Mouse (Mus musculus) kidney, postnatal 4 days (tissue): ENCODE measurements around the gene Bcor.
A peak's percentile ranks its signal among the peaks of the same experiment; 100 is the strongest.

Source experiments
- DNase-seq, 2 experiments: peaks; one replicate each; pipeline ENCODE4 v3.0.0; 2021; ENCODE audit warnings: mixed read lengths in 2 of 2

Gene Bcor

GRCm38 (mm10) chrX:12126408-12127105, 33.6 kb downstream of the Bcor start:
- DNase-seq = no peak

DNA sequence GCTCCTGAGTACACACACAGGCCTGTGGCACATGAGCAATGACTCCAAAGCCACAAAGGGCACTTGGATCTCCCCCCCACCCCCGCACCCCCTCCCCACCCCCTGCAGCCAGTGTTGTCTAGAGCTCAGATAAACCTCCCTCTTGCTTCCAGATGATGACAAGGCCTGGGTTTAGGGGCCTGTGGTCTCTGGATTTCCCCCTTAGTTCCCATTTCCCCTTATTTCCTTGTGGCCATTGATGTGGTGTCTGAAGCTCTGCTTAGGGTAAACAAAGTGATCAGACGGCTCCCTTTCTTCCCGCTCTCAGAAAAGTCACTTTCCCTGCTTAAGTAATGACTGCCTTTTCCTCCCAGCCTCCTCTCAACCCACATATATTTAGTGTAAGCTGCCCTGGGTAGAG, 35.6 kb downstream of the Bcor start:
- no peak for DNase-seq

DNA sequence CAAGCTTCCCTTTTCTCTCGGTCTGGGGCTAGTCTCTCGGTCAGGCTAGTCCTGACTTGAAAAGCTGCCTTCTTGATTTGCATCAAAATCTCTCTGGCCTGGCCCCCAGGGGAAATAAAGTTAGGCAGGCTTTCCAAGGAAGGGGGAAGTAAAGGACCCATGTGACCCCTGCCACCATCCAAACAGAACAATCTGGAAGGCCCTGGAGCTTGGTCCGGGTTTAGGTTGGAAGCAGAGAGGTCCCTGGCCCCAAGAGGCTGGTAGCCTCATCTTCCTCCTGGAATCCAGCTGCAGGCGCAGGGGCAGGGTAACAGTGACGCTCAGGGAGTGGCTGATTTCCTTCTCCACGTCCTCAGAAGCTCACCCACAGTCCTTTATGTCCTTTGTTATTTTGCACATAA, 36.5 kb downstream of the Bcor start:
- peak in 1 of 2 experiments; percentile 25 for DNase-seq

GRCm38 (mm10) chrX:12122594-12123331, 37.4 kb downstream of the Bcor start:
- DNase-seq = peak; percentile 67 to 76

- DNase-seq = no peak
Measured at GRCm38 (mm10) chrX:12119476-12119875, 40.7 kb downstream of the Bcor start.

DNA sequence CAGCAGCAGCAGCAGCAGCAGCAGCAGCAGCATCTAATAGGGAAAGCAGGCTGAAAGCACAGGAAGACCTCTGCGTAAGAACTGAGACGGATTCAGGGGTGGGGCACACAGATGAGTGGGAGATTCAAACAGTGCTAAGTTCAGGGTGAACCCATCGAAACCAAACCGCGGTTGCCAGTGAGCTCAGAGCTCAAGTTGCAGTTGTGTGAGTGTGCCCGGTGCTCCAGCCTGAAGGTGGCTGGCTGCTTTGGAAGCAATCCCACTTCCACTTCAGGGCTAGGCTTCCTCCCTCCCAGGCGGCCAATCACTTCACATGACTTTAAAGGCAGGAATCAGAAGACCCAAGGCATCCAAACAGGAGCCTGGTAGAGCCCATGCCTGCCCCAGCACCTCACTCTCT, 44.0 kb downstream of the Bcor start:
- DNase-seq = no peak

- DNase-seq = no peak
Measured at GRCm38 (mm10) chrX:12112166-12112565, 48.0 kb downstream of the Bcor start.

DNA sequence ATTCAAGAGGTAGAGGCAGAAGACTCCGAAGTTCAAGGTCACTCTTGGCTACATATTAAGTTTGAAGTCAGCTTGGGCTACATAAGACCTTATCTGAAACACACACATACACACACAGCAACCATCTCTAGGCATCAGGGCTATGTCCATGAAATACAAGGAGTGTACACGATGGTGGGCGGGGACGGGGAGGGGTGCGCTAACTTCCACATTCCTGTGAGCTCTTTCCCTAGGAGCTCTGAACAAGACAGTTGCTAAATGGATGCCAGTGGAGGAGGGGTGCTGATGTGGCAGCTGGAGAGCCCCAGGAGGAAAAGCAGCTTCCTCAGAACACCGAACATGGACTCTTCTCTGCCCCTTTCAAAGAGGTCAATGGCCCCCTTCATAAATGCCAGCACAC, 49.6 kb downstream of the Bcor start:
- no peak for DNase-seq

- DNase-seq = no peak
Measured at GRCm38 (mm10) chrX:12105358-12105757, 54.8 kb downstream of the Bcor start.

DNA sequence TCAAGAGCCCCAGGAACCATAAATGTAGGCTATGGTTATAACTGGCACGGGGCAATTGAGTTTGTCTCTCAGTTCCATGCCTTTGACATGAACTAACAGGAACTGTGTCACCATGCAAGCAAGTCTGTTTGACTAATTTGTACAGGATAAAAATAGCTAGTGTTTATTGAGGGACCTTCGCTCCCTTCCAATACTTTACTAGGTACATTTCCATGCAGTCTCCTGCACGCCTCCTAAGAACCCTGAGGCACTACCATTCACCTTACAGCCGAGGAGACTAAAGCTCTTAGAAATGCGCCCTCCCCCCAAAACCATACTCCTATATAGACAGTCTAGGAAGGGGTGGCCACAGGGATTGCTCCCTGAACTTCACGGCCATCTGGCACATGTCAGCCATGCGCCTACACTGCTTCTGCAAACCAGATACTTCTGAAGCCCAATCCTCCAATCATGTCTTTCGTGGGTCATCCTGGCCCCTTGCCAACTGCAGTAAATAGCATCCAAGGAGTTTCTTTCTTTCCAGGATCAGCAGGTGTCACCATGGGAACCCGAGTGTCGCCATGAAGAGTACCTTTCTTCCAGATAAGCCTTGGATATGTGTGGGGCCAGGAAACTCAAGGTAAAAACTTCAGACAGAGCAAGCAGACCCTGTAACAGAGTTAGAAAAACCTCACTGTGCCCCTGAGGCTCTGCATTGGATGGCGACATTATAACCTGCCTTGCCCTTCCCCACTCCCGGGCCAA, 63.2 kb downstream of the Bcor start:
- DNase-seq = no peak

GRCm38 (mm10) chrX:12093371-12093770, 66.8 kb downstream of the Bcor start:
- no peak for DNase-seq

DNA sequence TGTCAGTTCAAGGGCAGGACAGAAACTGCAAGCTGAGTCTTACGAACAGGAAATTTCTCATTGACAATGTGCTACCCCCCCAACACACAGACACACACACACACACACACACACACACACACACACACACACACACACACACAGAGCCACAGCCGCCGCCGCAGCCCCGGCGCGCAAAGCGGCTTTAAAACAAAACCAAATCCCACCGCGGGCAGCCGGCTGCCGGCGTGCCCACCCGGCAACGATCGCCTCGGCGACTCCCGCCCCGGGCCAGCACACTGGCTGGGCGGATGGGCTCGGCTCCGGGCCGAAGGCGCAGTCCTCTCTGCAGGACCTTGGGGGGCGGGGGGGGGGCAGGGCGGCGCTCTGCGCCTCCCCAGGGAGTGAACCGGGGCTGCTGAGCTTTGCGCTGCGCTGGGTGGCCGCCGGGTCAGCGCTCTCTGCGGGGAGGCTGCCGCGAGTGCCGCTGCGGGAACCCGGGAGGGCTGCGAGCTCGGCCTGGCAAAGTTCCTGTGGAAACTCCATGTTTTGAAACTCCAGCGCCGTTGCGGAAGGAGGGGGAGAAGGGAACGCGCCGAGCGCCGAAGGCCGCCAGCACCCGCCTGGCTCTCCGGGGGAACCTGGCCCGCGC, 68.6 kb downstream of the Bcor start:
- peak; percentile 60 to 74 for DNase-seq

DNA sequence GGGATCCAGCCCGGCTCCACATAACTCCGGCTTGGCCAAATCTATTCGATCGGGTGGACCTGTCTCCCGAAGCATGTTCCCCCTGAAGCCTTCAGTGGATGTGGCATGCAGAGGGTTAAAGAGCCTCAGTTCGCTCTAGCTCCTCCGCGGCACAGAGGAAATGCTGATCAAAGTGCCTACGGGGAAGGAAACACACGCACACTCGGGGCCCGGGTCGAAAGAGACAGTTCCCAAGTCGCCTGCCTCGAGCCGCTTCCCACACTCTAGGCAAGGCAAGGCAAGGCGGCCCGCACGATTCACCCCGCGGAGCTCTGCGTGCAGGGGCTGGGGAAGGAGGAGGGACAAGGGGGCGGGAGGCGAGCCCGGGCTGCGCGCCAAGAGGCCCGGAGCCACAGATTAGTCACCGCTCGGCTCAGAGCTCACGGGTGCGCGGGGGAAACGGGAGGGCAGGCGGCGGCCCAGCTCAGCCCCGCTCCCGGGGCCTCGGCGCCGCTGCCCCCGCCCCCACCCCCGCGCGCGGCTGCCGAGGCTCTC, 69.2 kb downstream of the Bcor start:
- DNase-seq = peak; percentile 81 to 88

- DNase-seq = peak; percentile 64 to 79
Measured at GRCm38 (mm10) chrX:12090151-12090870, 69.8 kb downstream of the Bcor start.

DNA sequence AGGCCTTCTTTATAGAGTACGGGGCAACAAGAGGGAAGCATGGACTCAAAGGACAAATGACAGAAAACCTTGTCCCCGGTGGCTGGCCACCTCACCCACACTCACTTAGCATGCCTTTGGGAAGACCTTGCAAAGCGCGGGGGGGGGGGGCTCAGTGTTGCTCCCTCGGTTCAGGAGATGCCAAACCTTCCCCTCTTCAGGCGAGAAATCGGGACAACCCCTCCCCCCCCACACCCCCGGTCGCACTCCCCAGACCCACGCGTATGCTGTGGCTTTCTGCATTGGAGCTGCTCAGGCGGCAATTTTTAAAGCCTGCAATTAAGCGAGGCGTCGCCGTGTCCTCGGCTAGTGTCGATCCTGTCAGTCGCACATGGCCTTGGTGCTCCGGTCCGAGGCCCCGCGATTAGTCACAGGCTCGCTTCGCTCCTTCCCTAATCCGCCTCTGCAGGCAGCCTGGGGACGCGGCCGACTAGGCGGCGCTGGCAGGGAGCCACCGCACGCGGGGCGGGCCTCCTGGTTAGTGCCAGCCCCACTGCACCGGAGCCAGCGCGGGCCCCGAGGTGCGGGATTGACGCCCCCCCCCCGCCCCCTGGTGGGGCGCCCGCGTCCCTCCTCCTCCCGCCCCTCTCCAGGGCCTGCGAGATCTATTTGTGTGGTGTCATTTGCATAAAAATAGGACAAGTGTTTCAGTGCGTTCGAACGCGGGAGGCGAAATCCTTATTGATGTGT, 70.6 kb downstream of the Bcor start:
- DNase-seq = peak; percentile 60 to 77

- DNase-seq = no peak
Measured at GRCm38 (mm10) chrX:12089027-12089340, 71.2 kb downstream of the Bcor start.

- peak; percentile 76 to 85 for DNase-seq
Measured at GRCm38 (mm10) chrX:12088301-12089026, 71.7 kb downstream of the Bcor start.

DNA sequence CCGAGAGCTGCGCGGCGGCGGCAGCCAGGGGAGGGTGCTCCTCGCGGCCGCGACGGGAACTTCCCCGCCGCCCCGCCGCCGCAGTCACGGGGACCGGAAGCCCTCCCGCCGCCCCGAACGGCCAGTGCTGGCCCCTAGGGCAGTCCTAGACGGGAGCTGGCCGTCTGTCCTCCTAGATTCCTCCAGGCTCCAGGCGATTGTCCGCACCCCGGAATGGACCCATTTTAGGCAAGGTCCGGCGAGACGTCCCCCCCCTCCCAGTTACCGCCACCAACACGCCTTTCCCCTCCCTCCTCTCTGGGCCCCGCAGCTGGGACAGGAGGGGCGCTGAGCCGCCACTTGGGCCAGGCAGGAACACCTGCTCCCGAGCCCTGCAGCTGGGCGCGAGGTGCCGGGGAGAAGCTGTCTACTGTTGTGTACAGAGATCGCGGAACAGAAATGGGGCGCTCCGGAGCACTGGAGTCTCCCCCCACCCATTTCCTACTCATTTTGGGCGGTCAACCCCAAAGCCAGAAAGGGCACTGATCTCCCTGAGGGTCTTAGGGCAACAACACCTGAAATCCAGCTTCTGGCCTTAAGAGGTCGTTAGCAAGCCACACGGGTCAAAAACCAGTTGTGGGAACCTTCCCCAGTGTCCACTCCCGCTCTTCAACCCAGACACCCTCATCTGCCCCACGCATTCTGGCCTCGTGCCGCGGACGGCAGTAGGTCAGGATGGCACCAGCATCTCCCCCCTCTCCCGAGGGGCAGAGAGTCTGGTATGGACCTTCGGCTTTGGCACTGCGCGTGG, 72.4 kb downstream of the Bcor start:
- peak; percentile 61 to 76 for DNase-seq

DNA sequence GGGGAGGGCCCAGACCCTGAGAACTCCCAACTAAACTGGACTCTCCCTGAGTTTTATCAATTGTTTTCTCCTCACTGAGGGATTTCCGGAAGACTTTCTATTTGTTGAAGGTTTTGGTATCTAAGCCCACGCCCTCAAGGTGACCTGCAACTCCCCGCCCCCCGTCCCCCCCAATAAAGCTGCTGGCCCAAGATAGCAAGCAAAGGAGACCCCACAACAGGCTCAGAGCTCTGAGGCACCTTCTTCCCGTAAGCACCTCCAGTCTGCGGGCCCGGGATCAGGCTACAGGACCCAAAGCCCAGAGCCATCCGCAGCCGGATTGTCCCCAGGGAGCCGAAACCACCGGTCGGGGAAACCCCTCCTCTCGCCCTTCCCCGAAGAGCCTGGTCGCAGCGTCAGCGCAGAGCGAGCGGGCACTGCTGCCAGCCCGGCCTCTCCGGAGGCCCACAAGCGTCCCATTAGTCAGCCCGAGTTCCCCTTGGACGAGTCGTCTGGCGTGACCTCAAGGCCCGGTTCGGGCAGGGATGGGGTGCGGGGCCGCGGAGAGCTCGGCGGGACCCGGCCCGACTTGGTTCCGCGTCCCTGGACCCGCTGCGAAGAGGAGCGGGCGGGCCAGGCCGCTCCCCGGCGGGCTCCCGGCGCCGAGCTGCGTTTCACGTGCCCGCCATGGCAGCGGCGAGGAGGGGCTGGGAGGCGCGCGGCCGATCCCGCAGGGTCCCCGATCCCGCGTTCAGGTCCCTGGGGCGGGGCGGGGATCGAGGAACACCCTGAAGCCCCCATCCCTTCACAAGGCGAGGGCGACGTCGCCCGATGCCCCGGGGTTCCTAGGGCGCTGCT, 73.3 kb downstream of the Bcor start:
- DNase-seq = peak; percentile 41 to 67
